Mouse (Mus musculus) left cerebral cortex, postnatal 25 days (tissue): ENCODE measurements around the gene Gm973. TPM values are rescaled to one million over a fixed set of nuclear protein-coding genes. Genes with fewer than 3 reads are reported as not detected.

Experiments
- DNase-seq, 2 experiments: peaks; one replicate each; pipeline ENCODE4 v3.0.0; 2022; ENCODE audit warnings: low spot score in 2 of 2, mixed read lengths in 1 of 2
- intact Hi-C: fragments of 180-260 bp; cut with DNase I; formaldehyde crosslinking; loops from one replicate; pipeline ENCODE4 v1.15.1; 2025
- total RNA-seq, 2 experiments: library from RNA; stranded (reverse); gene quantifications; 2 replicates each; pipeline ENCODE4 v1.2.3; 2021

Gm973 gene
- 1 to 10 TPM; 8.3 to 9.2 TPM for total RNA-seq

DNA sequence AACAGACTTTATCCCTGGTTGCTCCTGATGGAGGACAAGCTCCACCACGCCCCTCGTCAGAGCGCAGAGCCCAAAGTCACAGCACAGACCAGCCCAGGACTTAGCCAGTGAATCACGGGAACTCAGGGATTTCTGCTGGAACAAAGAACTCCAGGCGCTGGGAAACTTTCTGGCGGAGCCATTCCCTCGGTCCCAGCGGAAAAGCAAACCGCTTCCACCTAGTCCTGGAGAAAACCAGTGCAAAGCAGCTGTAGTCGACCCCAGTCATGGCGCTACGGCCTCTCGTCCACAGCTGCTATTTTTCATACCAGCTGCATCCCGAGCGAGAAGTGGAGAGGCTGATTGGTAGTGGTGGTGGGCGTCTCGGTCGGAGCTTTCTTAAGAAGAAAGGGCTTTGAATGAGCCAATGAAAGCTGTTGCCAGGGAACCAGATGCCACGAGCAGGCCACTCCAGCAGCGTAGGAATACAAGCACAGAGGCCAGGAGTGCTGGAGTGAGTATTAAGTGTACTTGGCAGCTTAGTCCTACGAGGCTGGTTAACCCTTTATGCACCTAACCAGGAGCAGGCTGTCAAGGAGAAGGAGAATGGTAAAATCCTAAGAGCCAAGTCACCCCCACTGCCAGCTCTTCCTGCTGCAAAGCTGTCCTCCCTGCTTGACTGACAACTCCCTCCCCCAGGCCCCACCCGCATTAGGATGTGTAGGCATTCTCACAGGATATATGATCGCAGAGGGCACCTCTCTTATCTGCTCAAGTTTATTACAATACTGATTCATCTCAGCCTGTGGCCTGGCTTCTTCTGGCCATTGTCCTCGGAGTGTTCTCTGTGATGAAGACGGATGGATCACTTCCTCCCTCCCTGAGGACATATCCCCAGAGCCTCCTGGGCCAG, at the start of gene Gm973:
Gm973 (plus strand) TSS at position 239 of the 892 bp plus-strand sequence.
- intact Hi-C loops, result no loop called here
- peak; percentile 62 to 75 for DNase-seq

DNA sequence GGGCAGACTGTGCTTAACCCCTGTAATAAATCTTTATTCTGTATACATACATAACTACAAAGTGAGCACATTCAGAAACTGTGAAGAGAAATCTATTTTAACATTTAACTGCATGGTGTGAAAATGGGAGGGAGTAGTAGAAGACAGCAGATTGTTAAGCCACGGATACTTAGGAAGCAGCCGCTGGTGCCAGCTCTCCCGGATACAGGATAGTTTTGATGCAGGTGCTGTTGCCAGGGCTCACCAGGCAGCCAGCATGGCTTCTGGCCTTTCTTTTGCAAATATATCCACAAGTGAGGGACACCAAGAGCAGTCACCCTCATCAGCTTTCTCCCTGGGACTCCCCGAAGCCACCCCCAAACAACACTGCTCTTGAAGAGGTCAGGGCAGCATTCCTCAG, 46.9 kb upstream of the Gm973 start:
- DNase-seq, result peak in 1 of 2 experiments; percentile 58
- intact Hi-C loops, result no loop called here

DNA sequence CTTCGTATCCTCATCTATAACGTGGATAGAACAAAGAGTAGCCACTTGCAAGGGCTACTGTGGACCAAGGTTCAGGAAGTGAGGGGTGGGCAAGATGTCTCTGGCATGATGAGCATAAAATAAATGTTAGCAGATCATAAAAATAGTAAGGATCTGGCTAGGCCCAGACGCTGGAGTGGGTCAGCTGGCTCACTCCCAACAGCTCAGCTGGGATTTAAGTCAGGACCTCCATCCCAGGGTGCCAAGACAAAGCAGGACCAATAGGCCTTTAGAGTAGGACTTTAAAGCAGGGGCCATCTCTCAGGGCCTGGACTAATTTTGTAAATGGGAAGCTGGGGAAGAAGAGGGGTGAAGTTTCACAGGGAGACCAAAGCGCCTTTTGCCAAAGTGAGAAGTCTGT, 45.3 kb upstream of the Gm973 start:
- intact Hi-C loops, result no loop called here
- no peak for DNase-seq

DNA sequence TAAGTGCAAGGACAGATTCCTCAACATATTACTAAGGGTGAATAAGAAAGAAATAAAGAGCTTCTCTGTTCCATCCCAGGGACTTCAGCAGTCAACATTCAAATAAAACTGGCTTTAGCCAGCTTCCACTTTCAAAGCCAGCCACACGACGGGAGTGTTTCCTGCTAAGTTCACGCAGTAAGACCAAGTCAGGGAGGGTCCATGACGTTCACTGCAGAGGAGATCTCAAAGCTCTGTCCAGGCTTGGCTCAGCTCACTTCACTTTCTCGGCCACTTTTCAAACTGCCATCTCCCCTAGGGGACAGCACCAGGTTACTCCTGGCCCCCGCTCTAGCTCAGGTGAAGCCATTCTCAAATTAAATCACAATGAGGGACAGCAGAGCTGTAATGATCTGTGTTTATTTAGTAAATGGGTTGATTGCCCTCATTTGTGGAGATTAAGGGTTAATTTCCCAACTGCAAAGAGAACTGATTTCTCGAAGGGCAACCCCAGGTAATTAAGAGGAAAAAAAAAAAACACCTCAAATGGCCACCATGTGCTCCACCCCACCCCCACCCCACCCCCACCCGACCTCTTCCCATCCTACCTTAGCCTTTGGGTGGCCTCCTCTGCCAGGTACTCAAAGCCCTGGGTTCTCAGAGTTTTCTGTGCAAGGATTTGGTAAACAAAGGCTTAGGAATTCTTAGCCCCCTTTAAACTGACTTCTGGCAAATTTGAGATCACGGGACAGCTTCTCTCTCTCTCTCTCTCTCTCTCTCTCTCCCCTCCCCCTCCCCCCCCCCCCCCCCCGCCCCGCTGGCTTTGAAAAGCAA, 43.5 kb upstream of the Gm973 start:
- DNase-seq, result no peak
- intact Hi-C loops, result no loop called here

DNA sequence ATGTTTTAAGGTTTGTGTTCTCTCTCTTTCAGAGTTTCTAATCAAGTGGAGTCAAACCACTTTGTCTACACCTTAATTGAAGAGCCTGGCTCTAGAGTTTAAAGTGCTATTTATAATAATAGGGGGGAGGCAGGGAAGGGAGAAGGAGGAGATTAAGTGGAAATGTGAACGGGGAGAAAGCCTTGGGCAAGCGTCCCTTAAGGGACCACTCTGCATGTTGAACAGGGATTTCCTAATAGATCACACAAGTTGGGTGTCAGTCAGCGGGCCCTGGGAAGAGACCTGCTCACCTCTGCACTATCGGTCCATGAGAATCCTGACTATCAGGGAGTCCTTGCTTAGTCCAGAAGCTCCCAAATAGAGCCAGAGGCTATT, 42.9 kb upstream of the Gm973 start:
- intact Hi-C loops, result no loop called here
- DNase-seq, result no peak

DNA sequence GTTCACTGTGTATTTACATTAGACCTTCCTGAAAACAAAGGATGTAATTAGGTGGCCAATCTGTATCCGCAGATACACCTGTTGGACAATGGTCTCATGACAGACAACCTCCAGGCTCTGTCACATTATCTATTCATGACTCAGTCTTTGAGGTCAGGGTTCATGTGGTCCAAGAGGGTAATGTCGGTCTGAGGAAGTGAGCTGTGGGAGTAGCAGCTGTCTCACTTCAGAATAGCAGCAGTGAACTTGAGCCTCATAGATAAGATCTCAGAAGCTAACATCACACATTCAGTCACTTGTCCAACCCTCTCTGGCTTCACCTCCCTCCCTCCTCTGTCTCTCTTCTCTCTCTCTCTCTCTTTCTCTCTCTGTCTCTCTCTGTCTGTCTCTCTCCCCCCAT, 40.4 kb upstream of the Gm973 start:
- no peak for DNase-seq
- intact Hi-C loops, result no loop called here

DNA sequence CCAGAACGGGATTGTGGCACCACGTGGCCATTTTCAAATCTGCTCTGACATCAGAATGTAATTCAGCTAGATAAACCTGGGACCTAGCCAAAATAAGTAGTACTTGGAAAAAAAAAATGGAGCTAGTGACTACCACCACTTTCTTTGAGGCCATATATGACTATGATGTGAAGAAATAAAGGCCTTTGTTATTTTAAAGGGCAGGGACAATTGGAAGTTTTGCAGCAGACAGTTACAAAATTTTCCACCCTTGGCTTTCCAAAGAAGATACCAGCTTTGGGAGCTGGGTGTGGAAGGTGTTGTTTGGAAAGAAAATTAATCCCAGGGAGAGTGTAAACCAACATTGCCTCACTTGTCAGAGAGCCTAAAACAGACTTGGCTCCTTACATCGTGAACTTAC, 37.2 kb upstream of the Gm973 start:
- no peak for DNase-seq
- intact Hi-C loops, result no loop called here

DNA sequence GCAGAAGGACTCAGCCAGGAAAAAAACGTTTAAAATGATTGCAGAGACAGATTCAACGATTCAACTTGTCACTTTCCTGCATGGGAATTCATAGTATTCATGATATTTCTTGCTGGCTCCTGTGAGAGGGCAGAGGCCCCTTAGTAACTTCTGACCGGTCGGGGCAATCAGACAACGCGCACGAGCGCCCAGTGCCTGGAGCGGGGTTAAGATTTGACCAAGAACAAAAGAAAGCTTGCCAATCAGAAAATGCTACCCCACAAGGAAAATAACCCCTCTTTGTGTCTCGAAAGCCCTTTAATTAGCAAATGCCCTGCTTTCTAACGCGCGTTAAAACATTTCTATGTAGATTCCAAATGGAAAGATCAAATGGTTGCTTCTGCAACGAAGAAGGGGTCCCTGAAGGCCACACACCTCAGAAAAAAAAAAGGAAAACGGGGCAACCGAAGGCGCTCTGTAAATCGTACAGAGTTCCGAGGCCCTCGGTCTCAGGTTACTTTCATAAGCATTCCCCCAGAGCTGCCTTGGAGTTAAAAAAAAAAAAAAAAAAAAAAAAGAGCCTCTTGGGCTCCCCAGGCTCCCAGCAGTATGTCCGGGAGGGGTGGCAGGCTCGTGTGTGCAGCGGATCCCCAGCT, 35.1 kb upstream of the Gm973 start:
- no peak for DNase-seq
- intact Hi-C loops, result loop anchor here (5.0 kb wide), 1 partner anchor 141 kb away; no protein-coding TSS in a partner anchor

DNA sequence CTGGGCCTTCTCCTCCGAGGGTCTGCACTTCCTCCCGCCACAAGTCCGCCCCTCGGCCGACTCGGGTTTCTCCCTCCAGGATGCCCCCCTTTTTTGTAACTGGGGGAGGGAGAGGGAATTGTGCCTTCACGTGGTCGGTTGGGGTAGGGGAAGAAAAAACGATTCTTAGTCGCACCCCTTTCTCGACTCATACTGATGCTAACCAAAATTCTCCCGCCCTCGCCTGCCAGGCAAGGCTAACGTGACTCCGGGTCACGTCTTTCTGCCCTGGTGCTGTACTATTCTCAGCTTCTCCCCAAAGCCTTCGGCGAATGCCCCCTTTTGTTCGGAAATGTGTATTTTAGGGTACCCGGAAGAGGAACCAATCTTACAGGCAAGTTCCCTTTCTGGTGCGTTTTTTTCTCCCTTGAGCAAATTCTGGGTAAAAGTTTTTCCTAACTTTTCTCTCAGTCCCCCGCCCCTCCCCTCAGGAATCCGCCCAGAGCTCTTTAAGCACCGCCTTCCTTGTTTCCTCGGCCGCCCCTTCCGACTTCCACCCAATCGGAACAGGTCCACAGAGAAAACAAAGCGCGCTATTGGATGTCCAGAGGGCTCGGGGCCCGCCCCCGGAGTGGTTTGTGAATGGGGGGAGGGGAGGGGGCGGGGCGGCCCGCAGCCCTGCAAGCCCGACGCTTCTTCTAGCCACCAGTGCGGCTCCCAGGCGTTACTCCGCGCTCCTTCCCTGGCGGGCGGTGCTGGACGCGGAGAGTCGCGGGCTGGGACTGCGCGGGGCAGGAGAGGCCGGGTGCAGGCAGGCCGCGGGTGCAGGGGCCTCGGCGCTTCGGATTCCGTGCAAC, 34.4 kb upstream of the Gm973 start:
- intact Hi-C loops, result loop anchor here (2.0 to 5.0 kb wide), 2 partner anchors 141 to 165 kb away; no protein-coding TSS in a partner anchor
- DNase-seq, result peak; percentile 85 to 90

DNA sequence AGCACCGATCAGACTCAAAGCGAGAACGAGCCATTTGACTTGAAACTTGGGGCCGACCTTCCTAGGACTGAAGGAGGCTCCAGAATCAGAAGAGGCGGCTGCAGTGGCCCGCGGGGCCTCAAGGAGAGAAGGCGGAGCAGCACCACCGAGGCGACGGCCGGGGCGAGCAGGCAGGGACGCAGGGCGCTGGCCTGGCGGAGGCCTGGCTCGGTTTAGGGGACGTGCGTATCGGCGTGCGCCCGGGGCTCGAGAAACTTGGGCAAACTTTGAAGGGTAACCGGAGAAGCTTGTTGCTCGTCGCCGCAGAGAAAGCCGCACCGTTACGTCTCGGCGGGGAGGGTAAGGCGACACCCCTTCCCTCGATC, 33.8 kb upstream of the Gm973 start, which contains the start of gene Fzd7:
Fzd7 (plus strand) TSS at position 94 of the 365 bp plus-strand sequence.
- intact Hi-C loops, result loop anchor here (2.0 to 5.0 kb wide), 2 partner anchors 140 to 166 kb away; no protein-coding TSS in a partner anchor
- no peak for DNase-seq

DNA sequence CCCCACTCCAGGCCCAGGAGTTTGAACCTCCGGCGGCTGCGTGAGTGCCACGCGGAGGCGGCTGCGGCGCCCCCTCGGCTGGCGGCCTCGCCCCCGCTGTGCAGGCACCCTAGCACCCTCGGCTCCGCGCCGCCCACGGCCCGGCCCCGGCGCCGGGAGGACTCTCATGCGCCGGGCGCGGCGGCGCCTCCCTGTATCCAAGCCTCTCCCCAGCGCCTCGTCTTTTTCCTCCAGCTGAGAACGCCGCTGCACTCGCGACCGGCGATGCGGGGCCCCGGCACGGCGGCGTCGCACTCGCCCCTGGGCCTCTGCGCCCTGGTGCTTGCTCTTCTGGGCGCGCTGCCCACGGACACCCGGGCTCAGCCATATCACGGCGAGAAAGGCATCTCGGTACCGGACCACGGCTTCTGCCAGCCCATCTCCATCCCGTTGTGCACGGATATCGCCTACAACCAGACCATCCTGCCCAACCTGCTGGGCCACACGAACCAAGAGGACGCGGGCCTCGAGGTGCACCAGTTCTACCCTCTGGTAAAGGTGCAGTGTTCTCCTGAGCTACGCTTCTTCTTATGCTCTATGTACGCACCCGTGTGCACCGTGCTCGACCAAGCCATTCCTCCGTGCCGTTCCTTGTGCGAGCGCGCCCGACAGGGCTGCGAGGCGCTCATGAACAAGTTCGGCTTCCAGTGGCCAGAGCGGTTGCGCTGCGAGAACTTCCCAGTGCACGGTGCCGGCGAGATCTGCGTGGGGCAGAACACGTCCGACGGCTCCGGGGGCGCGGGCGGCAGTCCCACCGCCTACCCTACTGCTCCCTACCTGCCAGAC, 33.2 kb upstream of the Gm973 start:
- peak in 1 of 2 experiments; percentile 23 for DNase-seq
- intact Hi-C loops, result loop anchor here (2.0 to 5.0 kb wide), 2 partner anchors 139 to 166 kb away; no protein-coding TSS in a partner anchor

DNA sequence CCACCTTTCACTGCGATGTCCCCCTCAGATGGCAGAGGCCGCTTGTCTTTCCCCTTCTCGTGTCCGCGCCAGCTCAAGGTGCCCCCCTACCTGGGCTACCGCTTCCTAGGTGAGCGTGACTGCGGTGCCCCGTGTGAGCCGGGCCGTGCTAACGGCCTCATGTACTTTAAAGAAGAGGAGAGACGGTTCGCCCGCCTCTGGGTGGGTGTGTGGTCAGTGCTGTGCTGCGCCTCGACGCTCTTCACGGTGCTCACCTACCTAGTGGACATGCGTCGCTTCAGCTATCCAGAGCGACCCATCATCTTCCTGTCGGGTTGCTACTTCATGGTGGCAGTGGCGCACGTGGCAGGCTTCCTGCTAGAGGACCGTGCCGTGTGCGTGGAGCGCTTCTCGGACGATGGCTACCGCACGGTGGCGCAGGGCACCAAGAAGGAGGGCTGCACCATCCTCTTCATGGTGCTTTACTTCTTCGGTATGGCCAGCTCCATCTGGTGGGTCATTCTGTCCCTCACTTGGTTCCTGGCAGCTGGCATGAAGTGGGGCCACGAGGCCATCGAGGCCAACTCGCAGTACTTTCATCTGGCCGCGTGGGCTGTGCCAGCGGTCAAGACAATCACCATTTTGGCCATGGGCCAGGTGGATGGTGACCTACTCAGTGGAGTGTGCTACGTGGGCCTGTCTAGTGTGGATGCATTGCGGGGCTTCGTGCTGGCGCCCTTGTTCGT, 32.4 kb upstream of the Gm973 start:
- peak; percentile 68 to 72 for DNase-seq
- intact Hi-C loops, result loop anchor here (2.0 to 5.0 kb wide), 2 partner anchors 139 to 167 kb away; no protein-coding TSS in a partner anchor

DNA sequence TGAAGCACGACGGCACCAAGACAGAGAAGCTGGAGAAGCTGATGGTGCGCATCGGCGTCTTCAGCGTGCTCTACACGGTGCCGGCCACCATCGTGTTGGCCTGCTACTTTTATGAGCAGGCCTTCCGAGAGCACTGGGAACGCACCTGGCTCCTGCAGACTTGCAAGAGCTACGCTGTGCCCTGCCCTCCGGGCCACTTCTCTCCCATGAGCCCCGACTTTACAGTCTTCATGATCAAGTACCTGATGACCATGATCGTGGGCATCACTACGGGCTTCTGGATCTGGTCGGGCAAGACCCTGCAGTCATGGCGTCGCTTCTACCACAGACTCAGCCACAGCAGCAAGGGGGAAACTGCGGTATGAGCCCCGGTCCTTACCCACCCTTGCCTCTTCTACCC, 31.8 kb upstream of the Gm973 start:
- DNase-seq, result no peak
- intact Hi-C loops, result loop anchor here (5.0 kb wide), 1 partner anchor 138 kb away; no protein-coding TSS in a partner anchor

DNA sequence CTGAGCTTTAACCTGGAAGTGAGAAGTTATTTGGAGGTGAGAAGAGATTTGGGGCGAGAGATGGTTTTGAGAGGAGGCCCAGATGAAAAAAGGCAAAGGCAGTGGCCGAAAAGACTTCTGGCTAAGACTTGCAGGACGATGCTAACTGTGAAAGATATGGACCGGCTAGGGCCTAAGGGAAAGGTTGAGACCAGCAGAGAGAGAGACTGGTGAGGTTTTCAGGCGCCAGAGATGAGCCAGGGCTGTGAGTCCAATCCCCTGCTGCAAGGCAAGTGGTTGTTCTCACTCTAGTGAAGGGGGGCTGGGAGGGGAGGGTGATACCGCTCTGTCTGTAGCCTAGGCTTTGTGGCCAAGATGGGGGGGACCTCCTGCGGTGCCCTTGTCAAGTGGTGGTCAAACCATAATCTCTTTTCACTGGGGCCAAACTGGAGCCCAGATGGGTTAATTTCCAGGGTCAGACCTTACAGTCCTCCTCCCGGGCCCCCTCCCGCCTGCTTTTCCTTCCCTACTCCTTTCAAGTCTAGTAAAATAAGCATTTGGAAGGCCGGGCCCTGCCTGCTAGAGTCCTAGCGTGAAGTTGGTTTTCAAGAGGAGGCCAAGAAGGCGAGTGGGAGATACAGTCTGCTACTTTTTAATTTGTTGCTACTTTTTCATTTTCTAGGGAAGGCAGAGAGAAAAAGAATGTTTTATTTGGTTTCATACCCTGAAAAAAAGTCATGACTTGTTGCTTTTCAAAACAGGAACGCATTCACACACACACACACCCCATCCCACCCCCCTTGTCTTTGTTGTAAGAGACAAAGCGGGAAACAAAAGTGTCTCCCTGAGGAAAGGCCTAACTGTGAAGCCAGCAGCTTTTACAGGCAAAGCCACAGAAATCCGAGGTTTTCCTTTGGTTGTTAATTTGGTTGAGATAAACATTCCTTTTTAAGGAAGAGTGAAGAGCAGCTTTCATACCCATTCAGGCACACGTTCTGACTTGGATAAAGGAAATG, 31.0 kb upstream of the Gm973 start:
- intact Hi-C loops, result loop anchor here (1.0 to 5.0 kb wide), 2 partner anchors 99 to 137 kb away; no protein-coding TSS in a partner anchor

DNA sequence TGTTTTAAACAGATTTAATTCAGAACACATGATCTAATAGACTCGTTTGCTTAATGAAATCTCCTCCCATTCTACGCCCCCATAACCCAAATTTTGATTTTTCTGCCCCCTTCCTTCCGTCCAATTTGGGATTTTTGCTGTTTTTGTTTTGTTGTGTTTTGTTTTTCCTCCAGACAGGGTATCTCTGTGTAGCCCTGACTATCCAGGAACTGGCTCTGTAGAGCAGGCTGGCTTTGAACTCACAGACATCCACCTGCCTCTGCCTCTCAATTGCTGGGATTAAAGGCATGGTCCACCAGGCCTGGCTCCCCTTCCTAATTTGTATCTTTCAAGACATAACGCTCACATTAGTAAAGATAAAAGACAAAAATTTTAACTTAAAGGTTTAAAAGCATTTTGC, 30.3 kb upstream of the Gm973 start:
- intact Hi-C loops, result loop anchor here (1.0 kb wide), 1 partner anchor 98 kb away; no protein-coding TSS in a partner anchor
- DNase-seq, result no peak

More for the DNA sequence above, 31.0 kb upstream of the Gm973 start:
- no peak for DNase-seq

DNA sequence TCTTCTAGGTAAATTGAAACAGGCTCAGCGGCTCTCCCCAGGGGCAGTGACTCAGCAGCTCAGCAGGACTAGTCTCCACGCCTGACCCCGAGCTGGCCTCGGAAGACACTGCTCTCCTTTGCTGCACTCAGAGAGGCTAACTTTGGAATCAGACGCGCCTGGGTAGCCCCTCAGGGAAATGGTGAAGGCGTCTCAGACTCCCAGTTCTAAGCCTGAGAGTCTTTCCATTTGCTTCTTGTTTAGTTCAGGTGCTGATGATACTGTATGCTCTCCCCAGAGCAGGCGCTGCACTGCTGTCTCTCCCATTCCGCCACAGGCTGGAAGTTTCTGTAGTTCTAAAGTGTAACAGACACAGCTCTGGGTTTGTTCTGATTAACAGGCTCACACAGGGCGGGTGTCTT, 28.4 kb upstream of the Gm973 start:
- DNase-seq, result peak in 1 of 2 experiments; percentile 2
- intact Hi-C loops, result no loop called here
